Mouse (Mus musculus) heart, embryonic 16.5 days (tissue): ENCODE results near the gene B4gat1. TPM values are rescaled to one million over a fixed set of nuclear protein-coding genes. Genes with fewer than 3 reads are reported as not detected.
A peak's percentile ranks its signal among the peaks of the same experiment; 100 is the strongest.

Experiments used
- ATAC-seq: fragments of 200-750 bp; cut with Nextera tagmentation; replicated peaks from 2 replicates; pipeline ENCODE4 v1.8.0; 2017; ENCODE audit warnings: moderate number of reproducible peaks; ENCODE audit not compliant: insufficient read depth, low FRiP score; ENCODE audit errors: extremely low read depth
- H3K27ac ChIP-seq: fragments of 300-500 bp; sonication (generic); 2 replicates; pipeline ENCODE4 v1.5.1; 2014; ENCODE audit warnings: mild to moderate bottlenecking, low read length, control low read depth, moderate library complexity
- H3K27me3 ChIP-seq: fragments of 300-500 bp; sonication (generic); 2 replicates; pipeline ENCODE4 v1.6.1; 2014; ENCODE audit warnings: low read length, mixed read lengths; ENCODE audit not compliant: control insufficient read depth, insufficient read depth
- H3K36me3 ChIP-seq: fragments of 300-500 bp; sonication (generic); 2 replicates; pipeline ENCODE4 v1.6.1; 2014; ENCODE audit not compliant: control insufficient read depth, insufficient read depth
- H3K4me1 ChIP-seq: fragments of 300-500 bp; sonication (generic); 2 replicates; pipeline ENCODE4 v1.6.1; 2014; ENCODE audit warnings: low read length, mixed read lengths; ENCODE audit not compliant: control insufficient read depth, insufficient read depth
- H3K4me2 ChIP-seq: fragments of 300-500 bp; sonication (generic); 2 replicates; pipeline ENCODE4 v1.6.1; 2014; ENCODE audit warnings: low read depth, mild to moderate bottlenecking, control low read depth, low read length
- H3K4me3 ChIP-seq: fragments of 300-500 bp; sonication (generic); 2 replicates; pipeline ENCODE4 v1.5.1; 2014; ENCODE audit warnings: mild to moderate bottlenecking, control low read depth, low read length
- H3K9ac ChIP-seq: fragments of 300-500 bp; sonication (generic); 2 replicates; pipeline ENCODE4 v1.6.1; 2014; ENCODE audit warnings: low read length, control low read depth
- H3K9me3 ChIP-seq: fragments of 300-500 bp; sonication (generic); replicated peaks from 2 replicates; pipeline ENCODE4 v1.6.1; 2016; ENCODE audit warnings: low read length; ENCODE audit not compliant: control insufficient read depth
- WGBS: fragments of 180-500 bp; shearing (Covaris S2); extraction: QIAGEN DNeasy Blood & Tissue Kit; methylation state at CpG from one replicate; pipeline ENCODE4 v1.1.7; 2014; 5-methylcytosine and 5-hydroxymethylcytosine counted together
- polyA plus RNA-seq: library from polyadenylated mRNA; unstranded; fragments of >200 nt; fragmentation: Nextera tagmentation; extraction: Ambion mirVana; gene quantifications from 2 replicates; pipeline ENCODE4 v1.2.1, GENCODE M21; 2015

B4gat1 gene
- polyA plus RNA-seq, 1 experiment from 2014 or later, result 43.5 TPM

DNA sequence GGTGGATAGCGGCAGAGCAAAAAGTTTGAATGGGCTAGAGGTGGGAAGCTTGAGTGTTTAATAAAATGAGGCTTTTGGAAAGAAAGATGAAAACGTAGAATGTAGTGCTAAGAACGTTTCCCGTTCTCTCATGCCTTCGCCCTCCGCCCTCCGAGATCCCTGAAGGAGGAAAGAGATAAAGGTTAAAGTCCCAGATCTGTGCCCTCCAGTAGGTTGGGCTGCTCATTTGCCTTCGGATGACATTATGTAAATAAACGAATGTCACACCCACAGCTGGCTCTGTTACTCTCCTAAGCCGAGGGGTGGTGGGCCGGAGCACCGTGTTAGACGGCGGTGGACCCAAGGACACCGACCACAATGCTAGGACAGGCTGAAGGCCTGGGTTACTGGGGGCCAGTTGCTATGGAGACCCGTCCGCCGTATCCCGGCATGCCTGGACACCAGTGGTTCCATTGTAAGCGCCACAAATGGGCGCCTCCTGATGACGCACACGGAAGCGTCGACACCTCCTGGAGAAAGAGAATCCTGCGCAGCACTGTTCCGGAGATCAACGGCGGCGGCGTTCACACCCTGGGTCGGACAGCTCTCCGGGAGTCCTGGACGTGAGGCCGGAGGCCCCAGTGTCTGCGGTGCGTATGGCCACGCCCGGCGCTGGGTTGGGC, 2.4 kb downstream of the B4gat1 start, which contains the start of gene Brms1:
TSS of gene Brms1 (plus strand) at position 493 of the 662 bp plus-strand sequence.
- no peaks in the 10 kb centered on the region for H3K27me3 ChIP-seq
- peak within 1 kb of the TSS; percentile 82 for H3K4me3 ChIP-seq
- H3K9me3 ChIP-seq, result no peaks in the 10 kb centered on the region
- ATAC-seq, result peak; percentile 74
- H3K4me1 ChIP-seq, result peaks cover 22% of the 10 kb centered on the region
- H3K27ac ChIP-seq, result peak within 1 kb of the TSS; percentile 65
- H3K4me2 ChIP-seq, result peak within 1 kb of the TSS; percentile 81
- H3K36me3 ChIP-seq, result peaks cover 2% of the 10 kb centered on the region; the same call in 1 of the 2 replicates
- H3K9ac ChIP-seq, result peak within 1 kb of the TSS; percentile 92
- 3% methylated on average over 40 of the region's 40 CpGs for WGBS

DNA sequence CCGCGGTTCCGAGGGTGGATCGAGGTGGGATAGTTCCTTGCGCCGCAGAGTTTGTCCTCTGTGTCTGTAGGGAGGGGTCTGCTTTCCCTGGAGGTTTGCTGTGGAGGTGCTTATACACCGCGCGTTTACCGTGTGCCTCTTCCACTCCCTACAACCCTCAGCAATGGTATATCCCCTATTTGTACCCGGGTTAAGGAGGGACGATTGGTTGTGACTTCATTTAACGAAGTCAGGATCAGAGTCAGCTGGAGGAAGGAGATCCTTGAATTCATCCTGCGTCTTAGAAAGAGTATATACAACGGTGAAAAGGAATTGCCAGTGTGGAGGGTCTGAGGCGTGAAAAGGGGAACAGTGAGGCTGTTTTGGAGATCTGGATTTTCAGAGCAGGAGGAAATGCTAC, 3.0 kb downstream of the B4gat1 start:
- H3K9ac ChIP-seq, result peak overlapping the region; percentile 92

DNA sequence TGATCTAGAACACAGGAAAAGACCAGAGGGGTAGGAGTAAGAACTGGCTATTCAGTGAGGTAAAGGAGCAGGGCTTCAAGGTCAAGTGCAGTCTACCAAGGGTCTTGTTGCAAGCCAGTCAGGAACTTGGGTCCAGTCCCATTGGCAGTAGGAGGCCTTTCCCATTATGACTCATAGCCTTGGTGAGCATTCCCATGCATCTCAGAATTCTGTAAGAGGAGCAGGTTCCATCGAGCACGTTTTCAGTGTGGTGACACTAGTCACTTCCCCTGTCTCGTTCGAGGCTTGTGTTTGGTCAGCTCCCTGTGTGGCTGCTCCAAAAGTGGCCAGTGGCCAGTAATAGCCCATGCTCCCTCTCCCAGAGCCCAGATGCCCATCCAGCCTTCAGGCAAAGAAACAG, 6.9 kb downstream of the B4gat1 start:
- ATAC-seq, result no peak
- Histone ChIP-seq H3K9ac (no peak overlapping the region), H3K9me3 (no peaks in the 10 kb centered on the region), H3K27ac (no peak overlapping the region), H3K27me3 (no peaks in the 10 kb centered on the region), H3K4me3 (no peak overlapping the region), H3K36me3 (peaks cover 14% of the 10 kb centered on the region; the same call in 1 of the 2 replicates), H3K4me1 (peaks cover 14% of the 10 kb centered on the region), H3K4me2 (no peak overlapping the region)
- 74% methylated on average over 4 of the region's 4 CpGs for WGBS

More for the DNA sequence above, 3.0 kb downstream of the B4gat1 start:
- Histone ChIP-seq H3K4me1 (peaks cover 22% of the 10 kb centered on the region), H3K4me2 (peak overlapping the region; percentile 81), H3K27ac (peak overlapping the region; percentile 65), H3K27me3 (no peaks in the 10 kb centered on the region), H3K9me3 (no peaks in the 10 kb centered on the region), H3K36me3 (peaks cover 5% of the 10 kb centered on the region; the same call in 1 of the 2 replicates), H3K4me3 (peak overlapping the region; percentile 82)
- WGBS, result 2% methylated on average over 16 of the region's 16 CpGs
- no peak for ATAC-seq

DNA sequence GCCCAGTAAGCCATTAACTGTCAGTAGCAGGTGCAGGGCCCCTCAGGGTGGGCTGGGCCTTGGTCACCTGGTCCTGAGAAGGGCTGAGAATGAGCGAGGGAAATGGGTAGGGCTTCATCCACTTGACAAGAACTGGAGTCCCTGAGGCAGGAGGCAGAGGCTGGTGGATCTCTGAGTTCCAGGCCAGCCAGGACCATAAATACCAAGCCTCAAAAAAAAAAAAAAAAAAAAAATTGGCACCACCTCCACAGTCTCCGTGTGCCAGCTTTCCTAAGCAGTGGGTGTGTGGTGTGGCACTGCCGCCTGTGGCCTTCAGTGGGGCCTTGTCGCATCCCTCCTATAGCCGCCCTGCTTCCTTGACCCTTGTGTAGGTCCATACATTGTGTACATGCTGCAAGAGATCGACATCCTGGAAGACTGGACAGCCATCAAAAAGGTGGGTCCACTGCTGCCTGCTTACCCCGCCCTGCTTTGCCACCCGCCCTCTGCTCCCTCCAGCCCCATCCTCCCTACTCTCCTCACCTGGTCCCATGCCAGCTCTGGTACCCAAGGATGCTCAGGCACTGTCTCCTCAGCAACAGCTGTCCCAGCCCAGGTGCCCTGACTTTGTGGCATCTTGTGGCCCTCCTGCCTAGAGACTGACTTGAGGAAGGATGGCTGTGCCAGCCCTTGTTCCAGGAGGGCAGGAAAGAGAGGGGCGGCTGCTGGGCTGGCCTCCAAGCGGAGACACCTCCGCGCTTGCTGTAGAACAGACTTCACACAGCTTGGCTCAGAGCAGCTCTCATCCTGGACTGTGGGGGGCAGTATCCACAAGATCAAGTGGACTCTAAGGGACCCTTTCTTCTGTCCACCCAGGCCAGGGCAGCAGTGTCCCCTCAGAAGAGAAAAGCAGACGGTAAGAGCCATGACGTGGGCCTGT, 9.8 kb downstream of the B4gat1 start:
- no peak overlapping the region for H3K9ac ChIP-seq
- H3K4me1 ChIP-seq, result peaks cover 29% of the 10 kb centered on the region
- H3K27me3 ChIP-seq, result peaks cover 14% of the 10 kb centered on the region
- 87% methylated on average over 14 of the region's 14 CpGs for WGBS
- H3K27ac ChIP-seq, result no peak overlapping the region
- no peaks in the 10 kb centered on the region for H3K9me3 ChIP-seq
- H3K4me3 ChIP-seq, result no peak overlapping the region
- no peak overlapping the region for H3K4me2 ChIP-seq
- ATAC-seq, result no peak
- peaks cover 14% of the 10 kb centered on the region; the same call in 1 of the 2 replicates for H3K36me3 ChIP-seq

DNA sequence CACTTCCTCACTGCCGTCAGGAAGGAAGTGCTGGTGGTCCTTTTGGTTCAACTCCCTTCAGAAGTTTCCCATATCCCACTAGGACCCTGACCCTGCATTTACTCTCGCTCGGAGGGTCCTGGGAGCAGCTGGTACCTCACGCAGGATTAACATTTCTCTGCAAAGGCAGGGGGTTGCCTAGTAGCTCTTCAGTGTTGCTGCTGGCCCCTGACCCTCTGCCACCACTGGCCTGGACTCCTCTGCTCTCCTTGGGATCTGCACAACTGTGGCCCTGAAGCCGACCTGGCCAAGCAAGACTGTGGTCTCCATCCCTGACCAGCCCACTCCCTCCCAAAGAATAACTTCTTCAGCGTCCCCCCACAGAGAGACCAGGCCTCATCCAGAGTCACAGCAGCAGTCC, 10.7 kb downstream of the B4gat1 start:
- H3K4me2 ChIP-seq, result no peak overlapping the region
- no peak for ATAC-seq
- H3K9ac ChIP-seq, result no peak overlapping the region
- H3K4me1 ChIP-seq, result peaks cover 29% of the 10 kb centered on the region
- H3K9me3 ChIP-seq, result no peaks in the 10 kb centered on the region
- H3K27ac ChIP-seq, result no peak overlapping the region
- no peak overlapping the region for H3K4me3 ChIP-seq
- WGBS, result 85% methylated on average over 6 of the region's 6 CpGs
- peaks cover 12% of the 10 kb centered on the region; the same call in 1 of the 2 replicates for H3K36me3 ChIP-seq
- peaks cover 16% of the 10 kb centered on the region for H3K27me3 ChIP-seq

DNA sequence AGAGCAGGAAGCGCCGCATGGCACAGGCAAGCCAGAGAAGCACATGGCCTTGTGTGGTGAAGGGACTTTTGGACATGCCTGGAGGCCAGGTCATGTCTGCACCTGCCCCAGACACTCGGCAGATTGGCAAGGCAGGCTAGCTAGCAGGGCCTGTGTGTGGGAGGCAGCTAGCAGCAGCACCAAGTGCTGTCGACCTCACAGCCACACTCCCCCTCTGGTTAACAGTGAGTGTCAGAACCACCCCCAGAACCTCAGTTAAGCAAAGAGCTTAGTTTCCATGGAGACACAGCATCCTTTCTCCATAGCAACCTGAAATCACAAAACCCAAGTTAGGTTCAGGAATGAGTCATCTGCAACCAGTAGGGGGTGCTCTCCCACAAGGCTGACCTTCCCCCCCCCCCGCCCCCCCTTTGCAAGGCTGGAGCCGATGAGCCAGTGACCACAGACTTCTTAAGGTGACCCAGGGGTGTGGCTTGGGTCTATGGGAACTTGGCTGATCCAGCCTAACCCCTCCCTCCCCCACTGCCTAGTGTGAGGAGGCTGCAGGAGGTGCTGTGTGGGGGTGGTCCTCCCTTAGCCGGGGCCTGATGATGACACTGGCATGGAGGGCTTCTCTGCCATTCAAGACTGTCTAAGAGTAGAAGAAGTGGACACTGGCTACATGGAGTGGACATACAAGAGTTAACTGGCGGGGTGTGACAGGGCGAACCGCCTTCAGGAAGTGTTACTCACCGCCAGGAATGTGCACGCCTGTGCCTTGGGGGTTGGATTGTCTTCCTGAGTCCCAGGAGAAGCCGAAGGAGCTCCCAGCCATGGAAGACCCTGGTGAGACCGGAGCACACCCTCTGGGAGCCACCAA, 11.7 kb downstream of the B4gat1 start, which contains the start of gene Rin1:
TSS of gene Rin1 (plus strand) at position 435 of the 859 bp plus-strand sequence.
- H3K36me3 ChIP-seq, result peaks cover 12% of the 10 kb centered on the region; the same call in 1 of the 2 replicates
- WGBS, result 19% methylated on average over 13 of the region's 14 CpGs
- peak; percentile 65 for ATAC-seq
- H3K4me1 ChIP-seq, result peaks cover 29% of the 10 kb centered on the region
- H3K27me3 ChIP-seq, result peaks cover 16% of the 10 kb centered on the region
- no peaks in the 10 kb centered on the region for H3K9me3 ChIP-seq
- peak within 1 kb of the TSS; percentile 36 for H3K4me3 ChIP-seq
- H3K9ac ChIP-seq, result peak within 1 kb of the TSS; percentile 55
- peak within 1 kb of the TSS; percentile 51 for H3K4me2 ChIP-seq
- peak within 1 kb of the TSS; percentile 9; the same call in 1 of the 2 replicates for H3K27ac ChIP-seq

DNA sequence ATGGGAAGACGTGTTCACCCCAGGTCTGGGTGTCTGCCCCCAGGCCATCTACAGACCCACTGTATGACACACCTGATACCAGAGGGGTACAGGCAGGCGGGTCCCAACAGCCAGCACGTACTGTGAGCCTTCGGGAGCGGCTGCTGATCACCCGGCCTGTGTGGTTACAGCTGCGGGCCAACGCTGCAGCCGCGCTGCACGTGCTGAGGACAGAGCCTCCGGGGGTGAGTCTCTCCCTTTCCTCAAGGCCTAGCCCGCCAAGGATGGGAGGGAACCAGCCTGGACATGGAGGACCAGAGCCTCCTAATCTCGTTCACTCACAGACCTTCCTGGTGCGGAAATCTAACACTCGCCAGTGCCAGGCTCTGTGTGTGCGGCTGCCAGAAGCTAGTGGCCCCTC, 12.4 kb downstream of the B4gat1 start:
- no peaks in the 10 kb centered on the region for H3K9me3 ChIP-seq
- H3K4me2 ChIP-seq, result peak overlapping the region; percentile 51
- peak overlapping the region; percentile 4; the same call in 1 of the 2 replicates for H3K27ac ChIP-seq
- peak overlapping the region; percentile 55 for H3K9ac ChIP-seq
- 0 out of 2 replicates have a peak, but pooled peaks have one; percentile 18 for ATAC-seq
- H3K36me3 ChIP-seq, result peaks cover 12% of the 10 kb centered on the region; the same call in 1 of the 2 replicates
- peak overlapping the region; percentile 36 for H3K4me3 ChIP-seq
- peaks cover 16% of the 10 kb centered on the region for H3K27me3 ChIP-seq
- 5% methylated on average over 17 of the region's 17 CpGs for WGBS
- peaks cover 29% of the 10 kb centered on the region for H3K4me1 ChIP-seq

DNA sequence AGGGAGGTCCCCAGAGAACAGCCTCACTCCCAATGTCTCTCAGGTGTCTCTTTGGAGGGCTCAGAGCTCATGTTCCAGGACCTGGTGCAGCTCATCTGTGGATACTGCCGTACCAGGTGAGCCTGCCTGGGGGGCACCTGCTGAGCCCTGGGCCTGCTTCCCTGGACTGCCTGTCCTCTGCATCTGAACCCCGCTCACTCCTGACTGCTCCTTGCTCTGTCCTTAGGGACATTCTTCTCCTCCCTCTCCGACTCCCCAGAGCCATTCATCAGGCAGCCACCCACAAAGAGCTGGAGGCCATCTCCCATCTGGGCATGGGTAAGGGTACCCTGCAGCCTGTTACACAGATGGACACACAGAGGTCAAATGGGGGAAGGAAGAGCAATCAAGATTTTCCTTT, 12.9 kb downstream of the B4gat1 start:
- Histone ChIP-seq H3K4me3 (peak overlapping the region; percentile 36; the same call in 1 of the 2 replicates), H3K27me3 (peaks cover 16% of the 10 kb centered on the region), H3K4me2 (peak overlapping the region; percentile 51), H3K4me1 (peaks cover 31% of the 10 kb centered on the region), H3K9ac (peak overlapping the region; percentile 39; the same call in 1 of the 2 replicates), H3K27ac (no peak overlapping the region), H3K9me3 (no peaks in the 10 kb centered on the region), H3K36me3 (peaks cover 9% of the 10 kb centered on the region; the same call in 1 of the 2 replicates)
- ATAC-seq, result no peak
- 65% methylated on average over 3 of the region's 3 CpGs for WGBS
